Mouse (Mus musculus): ENCODE results near the gene CK137956.

The CK137956 gene

DNA sequence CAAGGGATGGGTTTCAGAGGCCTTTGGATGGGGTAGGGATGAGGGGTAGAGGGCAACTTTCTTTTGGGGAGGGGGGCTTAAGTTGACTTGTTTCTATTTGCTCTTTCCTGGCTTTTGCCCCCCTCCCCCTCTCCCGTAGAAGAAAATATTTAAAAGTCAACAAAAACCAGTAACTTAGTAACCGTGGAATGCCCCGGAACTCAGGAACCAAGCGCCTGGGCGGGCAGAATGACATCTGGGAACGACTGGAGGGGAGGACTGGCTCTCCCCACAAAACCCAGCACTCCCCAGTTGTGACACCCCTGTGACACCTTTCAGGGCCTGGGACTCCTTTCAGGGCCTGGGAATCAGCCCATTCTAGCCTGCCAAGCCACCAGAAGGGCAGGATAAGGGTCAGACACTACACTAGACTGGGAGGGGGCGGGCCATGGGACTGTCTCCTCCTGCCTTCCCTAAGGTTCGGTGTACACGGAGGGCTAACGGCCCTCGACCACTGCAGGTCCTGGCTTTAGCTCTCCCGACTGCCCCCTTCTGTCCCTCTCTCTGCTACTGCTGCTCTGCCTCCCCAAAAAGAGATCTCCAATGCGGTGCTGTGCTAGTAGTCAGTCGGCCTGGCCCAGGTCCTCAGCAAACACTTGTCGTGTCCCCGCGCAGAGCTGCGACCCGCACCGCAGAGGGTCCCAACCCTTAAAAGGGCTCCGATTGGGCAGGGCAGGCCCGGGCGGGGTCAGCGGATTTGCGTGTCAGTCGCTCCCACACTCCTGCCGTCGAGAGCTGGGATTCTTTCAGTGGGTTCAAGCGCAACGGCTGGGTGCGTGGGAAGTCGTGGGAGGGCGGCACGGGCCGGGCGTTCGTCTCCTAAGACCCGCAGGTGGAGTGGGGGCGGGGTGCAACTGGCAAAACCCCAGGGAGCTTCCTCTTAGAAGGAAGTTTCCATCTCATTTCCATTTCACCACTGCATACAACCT lies at the start of gene CK137956:
Gene CK137956, minus strand, starts transcription at position 51 of the 968 bp plus-strand sequence.
- DNase-seq (ENCODE audit: extremely low read depth, low read depth, low spot score), result no peak

DNA sequence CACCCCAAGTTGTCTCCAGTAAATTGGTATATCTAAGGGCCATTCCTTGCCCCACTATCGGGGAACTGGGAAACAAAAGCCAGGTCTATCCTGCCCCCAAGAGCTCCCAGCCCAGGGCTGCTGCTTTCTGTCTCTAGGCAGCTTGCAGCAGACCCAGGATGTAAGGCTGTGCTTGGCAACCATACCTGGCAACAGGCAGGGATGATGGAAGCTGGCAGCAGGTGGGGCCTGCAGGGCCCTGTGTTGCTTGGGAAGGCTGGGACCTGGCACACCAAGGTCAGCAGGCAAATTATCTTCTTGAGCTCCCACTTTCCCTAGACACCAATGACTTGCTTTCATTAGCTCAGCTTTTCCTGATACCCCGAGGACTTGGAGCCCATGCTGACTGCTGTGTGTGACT lies 48.7 kb upstream of the CK137956 start:
- no peak for DNase-seq (ENCODE audit: extremely low read depth, low read depth, low spot score)

DNA sequence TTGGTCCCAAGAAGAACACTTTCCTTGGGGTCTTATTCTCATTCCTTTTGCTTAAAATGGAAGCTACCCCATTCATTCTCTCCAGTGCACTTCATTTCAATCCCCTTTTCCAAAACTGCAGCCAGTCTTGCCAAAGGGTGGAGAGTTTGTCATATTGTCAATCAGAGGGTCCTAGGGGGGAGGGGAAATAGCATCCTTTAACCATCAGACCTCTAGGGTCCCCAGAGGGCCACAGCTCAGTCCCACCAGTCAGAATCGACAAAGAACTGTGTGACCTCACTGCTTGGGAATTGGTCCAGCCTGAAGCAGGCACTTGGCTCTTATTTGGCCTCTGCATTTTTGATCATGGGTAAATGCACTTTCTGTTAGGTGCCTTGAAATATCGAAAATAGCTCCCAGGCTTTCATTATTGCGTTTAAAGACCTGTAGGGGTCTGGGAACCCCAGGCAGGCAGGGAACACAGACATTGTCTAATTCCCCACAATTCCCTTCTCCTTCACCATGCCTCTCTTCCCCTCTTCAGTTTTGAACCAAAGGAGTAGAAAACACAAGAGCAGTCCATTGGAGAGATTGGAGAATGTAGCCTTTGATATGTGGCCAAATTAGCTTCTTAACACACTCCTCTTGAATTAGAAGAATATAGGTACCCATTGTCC lies 34.2 kb upstream of the CK137956 start:
- no peak for DNase-seq (ENCODE audit: extremely low read depth, low read depth, low spot score)

DNA sequence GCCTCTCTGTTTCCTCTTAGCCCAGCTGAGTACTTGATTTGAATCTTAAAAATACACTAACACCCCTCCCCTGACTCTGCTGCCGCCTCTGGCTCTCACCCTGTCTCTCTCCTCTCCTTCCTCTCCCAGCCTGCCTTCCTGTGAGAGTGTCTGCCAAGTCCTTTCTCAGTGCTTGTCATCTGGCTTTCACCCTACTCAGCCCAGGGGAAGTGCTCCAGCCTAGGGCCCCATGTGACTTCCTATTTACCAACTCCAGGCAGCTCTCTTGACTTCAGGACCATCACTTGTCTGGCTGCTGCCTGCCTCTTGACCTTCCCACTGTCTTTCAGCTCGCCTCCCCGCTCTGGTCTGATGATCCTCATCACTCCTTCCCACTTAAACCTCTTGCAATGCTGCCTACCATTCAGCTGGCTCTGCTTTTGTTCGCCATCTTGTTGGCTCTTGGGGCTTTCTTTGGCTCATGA lies 31.9 kb upstream of the CK137956 start:
- no peak for DNase-seq (ENCODE audit: extremely low read depth, low read depth, low spot score)

DNA sequence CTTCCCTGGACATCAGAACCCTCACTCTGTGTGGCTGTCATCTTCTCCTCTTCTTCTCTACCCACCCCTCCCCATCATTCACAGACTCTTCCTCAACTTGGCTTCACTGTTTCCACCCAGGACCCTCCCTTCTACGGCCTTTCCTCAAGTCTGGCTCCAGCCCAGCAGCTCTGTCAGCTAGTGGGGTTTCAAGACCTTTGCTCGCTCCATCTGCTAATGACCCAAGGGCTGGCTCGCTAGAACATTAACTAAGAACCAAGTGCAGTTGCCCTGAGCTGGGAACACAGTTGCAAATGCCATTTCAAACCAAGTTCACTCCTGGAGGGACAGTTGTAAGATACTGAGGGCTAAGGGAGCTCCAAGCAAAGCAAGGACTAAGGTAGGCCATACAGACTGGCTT lies 28.5 kb upstream of the CK137956 start:
- DNase-seq (ENCODE audit: extremely low read depth, low read depth, low spot score), result no peak

DNA sequence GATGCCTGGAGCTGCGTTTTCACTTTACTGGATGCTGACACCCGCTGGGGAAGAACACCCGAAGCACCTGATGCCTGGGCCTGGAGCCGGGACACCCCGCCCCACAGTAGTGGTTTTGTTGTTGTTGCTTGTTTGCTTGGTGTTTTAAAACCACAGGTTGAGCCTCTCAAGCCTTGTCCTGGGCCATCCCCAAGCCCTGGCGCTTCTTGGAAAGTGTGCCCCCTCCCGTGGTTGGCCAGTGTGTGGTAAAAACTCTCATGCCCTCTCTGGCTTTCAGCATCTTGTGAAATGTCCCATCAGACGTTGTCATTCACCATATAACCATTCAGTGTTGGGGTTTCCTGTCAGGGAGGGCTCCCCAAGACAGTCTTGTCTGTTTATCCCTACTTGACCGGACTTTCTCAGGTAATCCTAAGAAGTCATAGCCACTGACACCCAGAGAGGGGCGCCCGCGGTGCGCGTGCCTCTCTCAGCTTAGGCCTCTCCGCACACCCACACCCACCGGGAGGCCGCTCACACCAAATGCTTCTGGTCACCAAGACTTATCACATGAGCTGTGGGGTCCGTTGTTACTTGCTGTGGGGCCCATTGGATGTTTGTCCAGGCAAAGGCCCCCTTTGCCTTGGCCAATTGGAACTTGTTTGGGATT lies 18.7 kb upstream of the CK137956 start:
- no peak for DNase-seq (ENCODE audit: extremely low read depth, low read depth, low spot score)

DNA sequence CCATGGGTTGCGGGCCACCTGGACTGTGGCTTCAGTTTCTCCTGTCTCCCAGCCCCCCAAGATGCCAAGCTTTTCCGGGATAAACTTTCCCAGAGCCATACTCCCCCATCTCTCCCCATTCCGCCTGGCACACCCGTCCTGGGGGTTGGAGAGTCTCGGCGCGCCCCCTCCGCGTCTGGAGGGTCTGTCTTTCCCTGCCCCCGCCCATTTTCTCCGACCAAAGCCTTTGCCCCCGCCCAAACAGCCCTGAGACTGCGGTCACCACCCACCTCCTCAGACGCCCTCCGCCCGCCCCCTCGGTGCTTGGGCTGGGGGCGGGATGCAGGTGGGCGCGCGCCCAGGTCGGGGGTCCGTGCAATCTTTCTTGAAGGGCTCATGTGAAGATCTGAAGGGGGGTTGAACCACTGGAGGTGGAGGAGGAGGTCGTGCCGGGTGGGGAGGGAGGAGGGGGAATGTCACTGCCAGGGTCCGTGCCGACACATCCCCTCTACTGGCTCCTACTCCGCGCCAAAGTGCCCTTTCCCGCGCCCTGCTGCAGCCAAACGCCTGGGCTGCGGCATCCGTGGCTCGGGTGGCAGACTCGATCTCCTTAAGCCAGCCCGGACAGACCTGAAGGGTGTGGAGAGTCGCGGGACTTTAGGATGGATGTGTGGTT lies 17.9 kb upstream of the CK137956 start:
- no peak for DNase-seq (ENCODE audit: extremely low read depth, low read depth, low spot score)

DNA sequence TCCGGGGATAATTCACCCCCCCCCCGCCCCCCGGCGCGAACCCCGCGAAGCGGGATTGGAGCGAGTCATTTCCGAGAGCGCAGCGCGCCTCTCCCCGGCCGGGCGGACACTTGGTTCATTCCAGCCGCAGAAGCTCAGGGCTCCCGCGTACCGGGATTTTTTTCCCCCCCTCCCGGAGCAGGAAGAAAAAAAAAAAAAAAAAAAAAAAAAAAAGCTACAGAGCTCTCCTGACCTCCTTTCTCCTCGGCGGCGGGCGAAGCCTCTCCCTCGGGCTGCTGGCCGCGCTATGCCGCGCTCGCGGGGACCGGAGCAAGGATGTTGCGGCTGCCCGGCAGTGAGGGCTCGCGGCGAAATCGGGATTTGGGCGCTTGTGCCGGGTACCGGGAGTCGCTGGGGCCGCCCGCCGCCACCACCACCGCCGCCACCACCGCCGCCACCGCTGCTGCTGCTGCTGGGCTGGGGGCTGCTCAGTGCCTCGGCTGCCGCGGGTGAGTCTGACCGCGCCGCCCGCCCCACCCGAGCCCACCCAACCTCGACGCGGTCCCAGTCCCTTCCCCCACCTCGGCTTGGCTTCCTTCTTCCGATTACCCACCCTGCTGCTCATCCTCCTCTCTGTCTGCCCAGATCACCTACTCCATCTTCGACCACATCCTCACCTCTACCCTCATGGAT lies 17.2 kb upstream of the CK137956 start, which contains the start of gene Csmd2:
Gene Csmd2, plus strand, starts transcription at position 74 of the 672 bp plus-strand sequence.
- no peak for DNase-seq (ENCODE audit: extremely low read depth, low read depth, low spot score)

DNA sequence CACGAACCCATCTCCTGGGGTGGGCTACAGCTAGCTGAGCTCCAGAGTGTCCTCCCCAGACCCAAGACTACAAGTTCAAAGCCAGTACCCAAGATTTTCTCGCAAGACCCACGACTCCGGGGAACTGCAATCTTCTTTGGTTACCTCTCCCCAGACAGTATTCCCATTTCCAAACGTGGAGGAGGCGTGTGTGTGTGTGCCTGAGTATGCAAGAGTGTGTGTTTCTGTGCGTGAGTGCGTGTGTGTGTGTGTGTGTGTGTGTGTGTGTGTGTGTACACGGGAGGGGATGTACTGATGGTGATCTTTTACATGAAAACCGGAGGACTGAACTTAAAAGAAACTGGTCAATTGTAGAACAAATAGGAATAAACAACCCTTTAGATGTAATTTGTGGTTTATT lies 16.5 kb upstream of the CK137956 start:
- DNase-seq (ENCODE audit: extremely low read depth, low read depth, low spot score), result no peak

DNA sequence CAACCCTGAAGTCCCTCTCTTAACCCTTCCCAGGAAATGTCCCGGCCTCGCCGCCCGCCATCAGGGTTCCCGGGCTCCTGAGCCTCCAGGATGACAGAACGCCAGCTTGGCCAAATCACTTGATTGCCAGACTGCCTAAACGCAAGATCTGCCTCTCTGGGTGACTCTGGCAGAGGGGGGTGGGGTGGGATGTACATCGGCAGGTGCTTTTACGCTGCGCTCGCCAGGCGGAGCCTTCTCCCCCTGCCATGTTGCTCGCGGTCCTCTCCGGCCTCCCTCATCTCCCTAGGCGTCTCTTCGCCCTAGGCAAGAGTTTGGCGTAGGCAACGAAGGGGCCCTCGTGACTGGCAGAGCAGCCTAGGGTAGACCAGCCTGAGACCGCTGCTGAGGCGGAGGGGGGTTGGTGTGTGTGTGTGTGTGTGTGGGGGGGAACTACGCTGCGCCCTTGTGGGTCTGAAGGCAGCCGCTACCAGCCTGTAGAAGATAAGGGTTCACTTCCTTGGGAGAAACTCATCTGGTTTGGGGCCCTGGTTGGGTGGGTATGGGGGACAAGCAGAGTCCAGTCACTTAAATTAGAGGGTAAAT lies 15.8 kb upstream of the CK137956 start:
- DNase-seq (ENCODE audit: extremely low read depth, low read depth, low spot score), result no peak

DNA sequence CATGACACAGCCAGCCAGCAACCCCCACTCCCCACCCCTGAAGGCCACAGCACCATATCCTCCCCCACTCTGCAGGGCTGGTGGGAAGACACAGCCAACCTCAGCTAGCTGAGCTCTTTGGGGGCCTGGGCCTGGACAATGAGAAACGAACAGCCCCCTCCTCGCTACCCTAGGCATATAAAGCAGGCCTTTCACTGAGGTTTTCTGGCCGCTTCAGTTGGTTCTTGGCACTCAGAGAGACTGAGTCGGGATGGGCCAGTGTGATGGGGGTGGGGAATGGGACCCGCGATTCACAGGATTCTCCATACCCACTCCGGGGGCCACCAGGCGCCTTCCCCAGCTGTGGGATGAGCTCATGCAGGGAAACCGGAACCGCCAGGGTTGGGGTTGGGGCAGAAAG lies 15.1 kb upstream of the CK137956 start:
- no peak for DNase-seq (ENCODE audit: extremely low read depth, low read depth, low spot score)

DNA sequence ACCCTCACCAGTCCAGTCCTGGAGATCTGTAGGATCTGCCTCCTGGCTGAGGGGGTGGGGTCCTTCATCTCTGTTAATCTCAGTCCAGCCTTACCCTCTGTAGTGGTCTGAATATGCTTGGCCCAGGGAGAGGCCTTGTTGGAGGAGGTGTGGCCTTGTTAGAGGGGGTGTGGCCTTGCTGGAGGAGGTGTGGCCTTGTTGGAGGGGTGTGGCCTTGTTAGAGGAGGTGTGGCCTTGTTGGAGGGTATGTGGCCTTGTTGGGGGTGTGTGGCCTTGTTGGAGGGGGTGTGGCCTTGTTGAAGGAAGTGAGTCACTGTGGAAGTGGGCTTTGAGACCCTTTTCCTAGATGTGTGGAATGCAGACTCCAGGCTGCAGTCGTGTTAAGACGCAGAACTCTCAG lies 13.7 kb upstream of the CK137956 start:
- DNase-seq (ENCODE audit: extremely low read depth, low read depth, low spot score), result no peak

DNA sequence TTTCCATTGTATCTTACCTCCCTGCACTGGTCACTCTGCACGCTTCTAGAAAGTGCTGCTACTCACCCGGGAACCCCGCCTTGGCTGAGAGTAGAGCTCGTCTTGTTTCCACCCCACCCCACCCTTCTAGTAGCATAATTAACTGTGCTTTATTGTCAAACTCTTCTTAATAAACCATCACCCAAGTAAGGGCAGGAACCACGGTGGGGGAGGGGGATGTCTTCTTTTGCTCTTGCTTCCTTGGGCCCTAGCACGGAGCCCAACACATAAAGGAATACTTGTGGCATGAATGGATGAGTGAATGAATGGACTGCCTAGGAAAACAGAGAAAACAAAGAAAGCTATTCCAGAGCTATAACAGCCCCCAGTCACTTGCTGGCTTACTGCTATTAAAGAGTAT lies 10.4 kb upstream of the CK137956 start:
- DNase-seq (ENCODE audit: extremely low read depth, low read depth, low spot score), result no peak

DNA sequence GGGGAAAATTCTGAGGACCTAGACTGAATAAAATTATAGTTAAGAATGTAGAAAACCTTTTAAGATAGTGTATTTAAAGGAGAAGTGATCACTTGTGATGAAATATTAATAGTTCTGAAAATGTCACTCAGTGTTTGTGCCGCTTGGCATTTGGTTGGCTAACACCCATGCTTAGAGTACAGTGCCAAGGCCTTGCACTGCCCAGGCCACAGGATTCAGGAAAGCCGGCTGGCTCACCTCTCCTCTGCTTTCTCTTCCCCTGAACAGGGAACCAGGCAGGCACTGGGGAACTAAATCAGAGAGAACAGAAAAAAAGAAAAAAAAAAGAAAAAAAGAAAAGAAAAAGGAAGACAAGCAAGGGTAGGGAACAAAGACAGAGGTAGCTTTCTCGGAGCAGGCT lies 2.2 kb upstream of the CK137956 start:
- DNase-seq (ENCODE audit: extremely low read depth, low read depth, low spot score), result no peak

DNA sequence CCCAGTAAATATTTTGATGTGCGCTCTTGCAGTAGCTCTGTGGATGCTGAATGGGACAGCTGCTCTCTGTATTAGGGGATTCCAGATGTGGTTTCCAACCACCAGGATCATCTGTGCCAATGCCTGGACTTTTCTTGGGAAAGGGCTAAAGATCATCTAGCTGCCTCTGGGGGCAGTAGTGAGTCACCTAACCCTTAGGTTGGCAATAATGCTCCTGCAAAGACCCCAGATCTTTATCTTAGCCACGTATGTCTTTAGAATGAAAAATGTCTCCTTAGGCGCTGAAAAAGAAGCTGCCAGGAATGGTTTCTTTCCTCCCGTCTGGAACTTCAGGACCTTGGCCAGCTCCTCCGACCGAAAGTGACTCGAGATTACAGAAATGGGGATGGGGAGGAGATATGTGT lies 731 bp downstream of the CK137956 start:
- no peak for DNase-seq (ENCODE audit: extremely low read depth, low read depth, low spot score)

DNA sequence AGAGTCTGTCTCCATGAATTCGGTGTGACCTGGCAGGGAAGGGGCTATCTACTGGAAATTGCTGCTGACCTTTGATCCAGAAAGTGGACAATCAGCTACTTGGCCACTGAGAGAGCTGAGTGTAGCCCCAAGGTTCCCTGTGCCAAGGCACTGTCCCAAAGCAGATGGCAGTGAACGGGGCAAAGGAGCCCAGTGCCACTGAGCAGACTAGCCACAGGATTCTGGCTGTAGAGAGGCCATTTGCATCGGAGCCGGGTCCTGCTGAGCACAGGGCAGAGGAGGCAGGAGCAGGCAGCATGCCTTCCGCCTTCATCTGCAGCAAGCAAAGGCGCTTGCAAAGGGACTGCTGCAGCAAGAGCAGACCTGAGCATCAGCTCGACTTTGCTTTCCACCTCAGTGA lies 1.6 kb downstream of the CK137956 start:
- no peak for DNase-seq (ENCODE audit: extremely low read depth, low read depth, low spot score)

DNA sequence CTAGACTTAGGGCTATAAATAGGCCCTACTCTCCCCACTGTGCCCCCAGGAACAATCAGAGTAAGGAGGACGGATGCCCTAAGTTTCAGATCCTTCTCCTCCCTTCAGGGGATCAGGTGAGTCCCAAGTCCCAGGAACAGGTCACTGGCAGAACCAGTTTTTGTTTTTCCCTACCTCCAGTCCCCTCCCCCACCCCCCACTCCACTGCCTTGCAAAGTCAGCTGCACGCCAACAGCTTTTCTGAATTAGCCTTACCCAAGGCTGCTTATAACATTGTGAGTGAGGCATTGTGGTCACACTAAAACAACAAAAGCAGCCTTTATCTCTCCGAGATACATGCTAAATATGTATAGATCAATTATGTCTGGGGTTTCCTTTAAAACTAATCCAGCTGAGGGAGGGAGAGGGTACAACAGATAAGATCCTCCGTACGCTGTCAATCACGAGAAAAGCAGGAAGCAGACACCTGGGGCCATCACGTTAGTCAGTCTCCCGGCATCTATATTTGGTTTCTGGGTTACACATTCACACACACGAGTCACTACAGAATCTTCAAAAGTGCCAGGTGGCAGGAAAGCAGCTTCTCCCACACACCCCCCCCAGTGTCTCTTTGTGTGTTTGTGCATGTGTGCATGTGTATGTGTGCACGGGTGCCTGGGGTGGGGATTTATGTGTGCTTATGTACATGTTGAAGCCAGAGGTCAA lies 17.6 kb downstream of the CK137956 start:
- no peak for DNase-seq (ENCODE audit: extremely low read depth, low read depth, low spot score)

DNA sequence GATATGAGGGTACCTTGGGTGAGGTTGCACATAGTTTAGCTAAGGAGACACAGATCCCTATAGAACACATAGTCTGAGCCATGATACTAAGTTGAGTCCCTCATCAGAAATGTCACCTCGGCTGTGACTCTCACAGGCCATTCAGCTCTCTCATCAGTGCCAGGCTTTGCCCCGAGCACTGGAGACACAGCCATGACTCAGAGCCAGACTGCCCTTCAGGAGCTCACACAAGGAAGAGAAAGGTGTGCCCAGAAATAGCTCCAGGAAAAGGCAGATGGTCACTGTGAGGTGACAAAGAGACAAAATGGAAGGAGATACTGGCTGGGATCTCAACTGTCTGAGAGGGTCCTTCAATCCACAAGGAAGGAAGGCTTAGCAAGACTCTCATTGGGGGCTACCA lies 23.1 kb downstream of the CK137956 start:
- DNase-seq (ENCODE audit: extremely low read depth, low read depth, low spot score), result no peak

DNA sequence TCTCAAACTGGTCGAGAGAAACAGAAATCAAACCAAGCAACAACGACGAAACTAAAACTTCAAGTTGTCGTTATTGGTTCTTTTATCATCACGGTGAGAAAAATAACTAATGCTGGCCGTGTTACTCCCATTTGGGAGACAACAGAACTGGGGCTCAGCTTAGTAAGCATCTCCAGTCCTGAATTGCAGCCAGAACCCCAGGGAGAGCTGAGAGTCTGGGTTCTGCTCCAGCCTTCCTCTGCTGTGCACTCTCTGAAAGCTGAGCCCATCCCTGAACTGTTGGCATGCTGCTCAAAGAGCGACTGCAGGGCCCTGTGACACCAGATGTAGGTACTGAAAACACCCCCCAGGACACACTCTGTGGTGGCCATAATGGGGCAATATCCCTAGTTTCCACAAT lies 33.3 kb downstream of the CK137956 start:
- no peak for DNase-seq (ENCODE audit: extremely low read depth, low read depth, low spot score)

DNA sequence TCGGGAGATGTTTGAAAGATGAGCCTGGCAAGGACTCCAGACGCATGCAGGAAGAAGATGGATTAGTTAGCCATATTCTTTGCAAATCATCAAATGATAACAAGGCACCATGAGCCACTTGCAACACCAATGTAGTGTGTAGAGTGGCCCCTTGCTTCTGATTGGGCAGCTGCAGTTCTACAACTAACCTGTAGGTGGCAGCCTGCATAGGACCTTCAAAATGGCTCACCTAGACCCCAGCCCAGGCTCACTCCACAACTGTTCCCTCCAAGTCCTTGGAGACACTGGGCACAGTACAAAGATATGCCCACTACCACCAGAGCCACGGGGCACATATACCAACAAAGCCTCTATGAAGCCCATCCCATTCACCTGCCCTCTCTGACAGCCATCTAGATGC lies 35.4 kb downstream of the CK137956 start:
- DNase-seq (ENCODE audit: extremely low read depth, low read depth, low spot score), result no peak

All from fat pad, adult 2 months (tissue).